Mouse (Mus musculus): ENCODE data around the gene Aars.
"Not testable (repeated sequence)": the region's sequence is repeated elsewhere in the genome, so short reads cannot be mapped to it uniquely, and the experiment has no call there.

Gene Aars

GRCm38 (mm10) chr8:111032916-111033315 lies at the start of gene Aars:
Gene Aars, plus strand, starts transcription at chr8:111033144.
- in situ Hi-C loops (cut with MboI): no loop called here

DNA sequence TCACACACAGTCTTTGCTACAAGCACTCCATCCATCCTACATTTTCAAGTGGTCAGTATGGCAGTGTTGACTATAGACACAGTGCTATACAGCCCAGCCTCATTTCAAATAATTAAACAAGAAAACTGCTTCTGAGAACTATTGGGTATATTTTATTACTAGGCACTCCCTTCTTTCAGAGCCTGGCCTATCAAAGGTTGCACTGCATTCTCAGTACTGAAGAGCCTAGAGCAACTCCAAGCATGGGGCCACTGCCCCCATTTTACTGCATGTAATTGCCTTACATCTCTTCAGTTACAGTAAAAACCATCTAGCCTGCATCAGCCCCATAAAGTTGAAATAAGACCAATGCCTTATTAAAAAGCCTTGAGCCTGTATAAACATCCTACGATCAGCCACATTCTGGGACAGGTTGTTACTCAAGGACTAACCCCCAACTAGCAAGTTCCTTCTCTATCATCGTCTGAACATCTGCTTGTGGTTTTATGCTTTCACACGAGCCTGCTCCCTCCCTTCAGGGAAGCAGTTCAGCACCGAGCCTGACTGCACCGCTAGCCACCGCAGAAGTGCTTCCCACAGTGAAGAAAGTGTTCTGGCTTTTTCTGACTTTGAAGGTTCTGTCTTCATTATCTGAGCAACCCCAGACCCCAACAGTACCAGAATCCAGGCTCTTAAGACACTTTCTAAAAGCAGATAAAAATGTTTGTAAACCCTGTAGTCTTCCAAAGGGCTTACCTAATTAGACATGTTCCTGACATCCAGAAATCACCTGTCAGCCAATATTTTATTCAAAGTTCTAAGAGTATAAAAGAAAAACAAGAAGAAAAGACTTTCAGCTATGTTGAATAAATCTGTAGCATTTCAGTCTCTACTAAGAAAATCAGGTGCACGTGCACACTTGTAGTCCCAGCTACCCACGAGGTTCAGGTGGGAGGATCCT lies 44.9 kb upstream of the Aars start:
- in situ Hi-C loops (cut with MboI): no loop called here

GRCm38 (mm10) chr8:110990017-110990416 lies 42.9 kb upstream of the Aars start:
- in situ Hi-C loops (cut with MboI): no loop called here

DNA sequence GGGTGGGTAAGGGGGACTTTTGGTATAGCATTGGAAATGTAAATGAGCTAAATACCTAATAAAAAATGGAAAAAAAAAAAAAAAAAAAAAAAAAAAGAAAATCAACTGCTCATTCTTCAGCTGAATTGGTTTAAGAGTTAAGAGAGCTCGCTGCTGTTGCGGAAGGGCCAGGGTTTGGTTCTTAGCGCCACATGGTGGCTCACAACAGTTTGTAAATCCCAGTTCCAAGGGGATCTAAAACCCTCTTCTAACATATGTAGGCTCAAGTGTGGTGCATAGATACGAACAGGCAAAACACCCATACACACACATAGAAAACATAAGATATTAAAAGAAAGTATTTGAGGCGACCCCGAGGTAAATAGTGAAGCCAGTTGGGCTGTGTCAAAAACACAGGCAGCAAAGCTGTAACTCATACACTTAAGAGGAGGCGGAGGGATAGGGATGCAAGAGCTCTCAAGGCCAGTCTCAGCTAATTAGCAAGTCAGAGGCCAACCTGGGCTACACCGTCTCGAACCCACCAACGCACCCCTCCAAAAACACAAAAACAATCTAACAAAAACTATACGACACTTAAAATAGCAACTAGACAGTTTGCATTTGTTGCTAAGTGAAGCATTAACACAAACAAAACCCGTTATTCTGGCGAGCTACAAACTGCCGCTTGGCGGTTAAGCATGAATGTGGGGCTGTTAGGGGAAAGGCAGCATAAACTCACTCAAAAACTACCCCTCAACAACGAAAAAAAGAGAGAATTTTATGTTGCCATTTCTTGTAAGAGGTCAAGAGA lies 36.1 kb upstream of the Aars start:
- in situ Hi-C loops (cut with MboI): no loop called here

- in situ Hi-C loops (cut with MboI): no loop called here
Observed at GRCm38 (mm10) chr8:110997547-110998531, 35.1 kb upstream of the Aars start, which contains the start of gene Ddx19a. Gene Ddx19a, minus strand, starts transcription at chr8:110997800.

DNA sequence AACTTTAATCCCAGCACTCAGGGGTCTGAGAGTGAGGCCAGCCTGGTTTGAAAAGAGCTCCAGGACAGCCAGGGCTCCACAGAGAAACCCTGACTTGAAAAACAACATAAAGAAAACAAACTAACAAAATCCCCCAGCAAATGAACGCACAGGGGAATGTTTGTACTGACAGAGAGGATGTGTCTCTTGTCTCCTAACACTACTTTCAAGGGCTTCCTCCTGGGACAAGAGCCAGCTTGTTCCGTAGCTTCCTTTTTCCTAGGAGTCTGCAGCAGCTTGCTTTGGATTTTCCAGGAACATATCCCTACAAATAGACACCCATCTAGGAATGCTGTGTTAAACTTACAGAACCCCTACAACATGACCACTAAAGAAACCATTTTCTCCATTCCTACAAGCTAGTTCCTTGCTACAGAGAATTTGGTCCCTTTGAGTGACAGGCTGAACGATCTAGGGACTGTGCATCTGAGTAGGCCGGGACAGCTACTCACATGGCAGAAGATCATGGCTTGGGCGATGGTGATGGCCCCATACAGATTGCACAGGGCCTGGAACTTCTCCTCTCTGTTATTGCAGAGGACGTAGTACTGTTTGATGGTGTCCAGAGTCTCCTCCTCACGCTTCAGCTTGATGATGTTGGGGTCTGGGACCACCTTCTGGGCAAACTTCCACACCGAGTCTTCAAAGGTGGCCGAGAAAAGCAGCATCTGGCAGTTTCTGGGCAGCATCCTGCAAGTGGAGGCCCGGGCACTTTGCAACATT lies 22.5 kb upstream of the Aars start:
- in situ Hi-C loops (cut with MboI): not testable (repeated sequence)

- in situ Hi-C loops (cut with MboI): not testable (repeated sequence)
Observed at GRCm38 (mm10) chr8:111026609-111027008, 6.3 kb upstream of the Aars start.

DNA sequence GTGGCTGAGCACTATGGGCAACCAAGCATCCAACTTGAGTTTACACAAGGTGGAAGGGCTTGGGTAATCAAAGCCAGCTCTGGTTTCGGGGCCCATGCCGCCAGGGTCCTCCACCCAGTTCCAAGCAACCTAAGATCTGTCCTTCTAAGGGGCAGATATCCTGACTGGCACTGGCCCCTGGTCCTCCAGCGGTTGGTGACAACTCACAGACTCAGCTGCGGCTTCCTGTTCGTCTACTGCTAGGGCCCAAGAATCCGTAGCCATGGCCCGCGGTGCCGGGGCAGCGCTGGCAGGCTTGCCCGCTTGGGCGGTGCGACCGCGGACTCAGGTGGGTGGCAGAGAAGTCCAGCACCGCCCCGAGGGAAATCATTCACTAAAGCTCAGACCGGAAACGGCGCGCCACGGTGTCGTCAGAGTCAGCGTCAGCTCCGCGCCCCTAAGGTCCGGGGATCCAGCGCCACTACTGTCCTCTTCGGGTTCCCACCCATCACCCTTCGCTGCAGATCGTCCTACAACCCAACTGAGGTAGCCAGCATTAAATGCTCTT lies 5.5 kb upstream of the Aars start:
- in situ Hi-C loops (cut with MboI): no loop called here

DNA sequence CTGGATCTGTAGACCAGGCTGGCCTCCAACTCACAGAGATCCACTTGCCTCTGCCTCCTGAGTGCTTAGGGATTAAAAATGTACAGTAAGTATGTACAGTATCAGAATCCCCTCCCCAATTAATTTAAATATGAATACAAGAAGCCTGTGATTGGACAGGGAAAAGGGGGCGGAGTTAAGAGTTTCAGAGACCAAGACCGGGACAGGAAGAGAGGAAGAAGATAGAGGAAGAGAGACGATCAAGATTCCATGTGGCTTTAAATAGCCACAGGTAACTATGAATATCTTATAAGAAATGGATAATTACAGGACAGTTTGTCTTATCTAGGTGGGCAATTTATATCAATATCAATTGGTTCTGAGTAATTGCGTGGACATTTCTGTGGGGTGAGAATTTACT lies 3.4 kb upstream of the Aars start:
- in situ Hi-C loops (cut with MboI): no loop called here

DNA sequence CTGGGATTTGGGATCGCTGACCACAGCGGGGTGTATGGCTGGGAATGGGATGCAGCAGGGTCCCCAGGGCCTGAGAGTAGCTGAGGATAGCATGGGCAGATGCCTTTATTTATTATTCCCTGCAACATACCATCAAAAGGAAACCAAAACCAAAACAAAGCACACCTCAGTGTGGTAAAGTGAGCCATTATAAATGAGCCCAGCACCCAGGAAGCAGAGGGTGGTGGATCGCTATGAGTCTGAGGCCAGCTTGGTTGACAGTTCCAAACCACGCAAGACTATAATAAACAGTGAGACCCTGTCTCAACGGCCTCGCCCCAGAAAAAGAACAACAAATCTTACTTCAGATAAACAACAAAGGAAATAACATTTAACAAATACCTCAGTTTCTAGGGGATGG lies 2.9 kb upstream of the Aars start:
- in situ Hi-C loops (cut with MboI): no loop called here

- in situ Hi-C loops (cut with MboI): no loop called here
Observed at GRCm38 (mm10) chr8:111031572-111031971, 1.4 kb upstream of the Aars start, which contains the start of gene Ddx19b. Gene Ddx19b, minus strand, starts transcription at chr8:111031751.

- in situ Hi-C loops (cut with MboI): no loop called here
Observed at GRCm38 (mm10) chr8:111033482-111034215, 705 bp downstream of the Aars start.

DNA sequence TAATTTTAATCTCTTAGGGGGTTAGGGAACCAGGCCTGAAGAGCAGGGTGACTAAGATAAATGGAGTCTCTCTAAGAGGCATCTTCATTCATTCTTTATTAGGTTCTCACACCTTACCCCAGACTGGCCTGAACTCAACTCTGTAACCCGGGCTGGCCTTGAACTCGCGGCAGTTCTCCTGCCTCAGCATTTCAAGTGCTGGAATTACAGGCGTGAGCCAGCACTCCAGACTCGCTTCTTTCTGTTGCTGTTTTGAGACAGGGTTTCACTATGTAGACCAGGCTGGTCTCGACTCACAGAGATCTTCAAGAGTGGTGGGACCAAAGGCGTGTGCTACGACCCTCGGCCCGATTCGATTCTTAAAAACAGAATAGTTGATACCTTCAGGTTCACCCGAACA lies 1.3 kb downstream of the Aars start:
- in situ Hi-C loops (cut with MboI): no loop called here

DNA sequence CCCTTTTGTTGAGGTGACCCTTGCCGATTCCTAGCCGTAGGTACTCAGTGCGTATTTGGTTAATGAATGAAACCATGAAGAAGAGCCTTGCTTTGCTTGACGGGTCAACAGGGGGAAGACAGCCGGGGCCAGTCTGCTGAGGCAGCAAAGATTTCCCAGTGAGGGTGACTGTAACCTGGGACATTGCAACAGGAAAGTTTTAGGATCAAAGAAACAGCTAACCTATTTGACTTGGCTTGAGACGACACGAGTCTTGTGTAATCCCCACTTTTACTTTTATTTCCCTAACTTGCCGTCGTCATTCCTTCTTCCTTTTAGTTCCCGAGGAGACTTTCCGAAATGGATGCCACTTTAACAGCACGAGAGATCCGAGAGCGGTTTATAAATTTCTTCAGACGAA lies 3.6 kb downstream of the Aars start:
- in situ Hi-C loops (cut with MboI): no loop called here

- in situ Hi-C loops (cut with MboI): no loop called here
Observed at GRCm38 (mm10) chr8:111042546-111042945, 9.6 kb downstream of the Aars start.

DNA sequence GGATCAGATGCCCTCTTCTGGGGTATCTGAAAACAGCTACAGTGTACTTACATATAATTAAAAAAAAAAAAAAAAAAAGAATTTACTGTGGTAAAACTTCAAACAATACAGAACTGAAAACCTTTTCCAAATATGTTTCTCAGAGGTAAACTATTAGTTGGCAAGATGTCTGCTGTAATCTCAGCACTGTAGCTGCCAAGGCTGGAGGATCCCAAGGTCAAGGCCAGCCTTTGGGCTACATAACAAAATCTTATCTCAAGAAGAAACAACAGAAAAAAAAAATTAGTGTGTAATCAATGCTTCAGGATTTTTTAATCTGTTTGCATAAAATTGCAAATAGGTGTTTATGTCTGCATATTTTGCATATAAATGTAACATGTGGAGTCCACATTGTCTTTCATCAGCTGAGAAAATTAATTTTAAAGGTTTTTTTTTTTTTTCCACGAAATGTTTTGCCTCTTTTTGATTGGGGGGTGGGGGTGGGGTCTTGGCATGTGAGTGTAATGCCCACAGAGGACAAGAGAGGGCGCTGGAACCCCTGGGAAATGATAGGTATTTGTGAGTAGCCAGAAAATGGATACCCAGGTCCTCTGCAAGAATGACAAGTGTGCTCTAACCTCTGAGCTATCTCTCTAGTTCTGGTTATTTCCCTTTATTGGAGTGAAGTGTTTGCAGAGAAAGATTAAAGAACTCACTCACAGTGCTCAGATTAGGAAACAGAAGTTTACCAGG lies 11.2 kb downstream of the Aars start:
- in situ Hi-C loops (cut with MboI): no loop called here

DNA sequence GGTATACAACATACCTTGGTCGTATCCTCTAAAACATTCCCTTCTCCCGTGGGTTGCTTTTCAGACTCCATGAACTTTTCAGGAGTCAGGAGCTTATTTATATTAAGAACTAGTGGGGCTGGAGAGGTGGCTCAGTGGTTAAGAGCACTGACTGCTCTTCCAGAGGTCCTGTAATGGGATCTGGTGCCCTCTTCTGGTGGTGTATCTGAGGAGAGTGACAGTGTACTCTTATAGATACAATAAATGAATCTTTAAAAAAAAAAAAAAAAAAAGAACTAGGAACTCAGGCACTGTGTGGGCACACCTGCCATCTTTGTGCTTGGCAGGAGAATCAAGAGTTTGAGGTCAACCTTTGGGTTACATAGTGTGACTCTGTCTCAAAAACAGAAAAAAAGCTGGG lies 15.8 kb downstream of the Aars start:
- in situ Hi-C loops (cut with MboI): no loop called here

DNA sequence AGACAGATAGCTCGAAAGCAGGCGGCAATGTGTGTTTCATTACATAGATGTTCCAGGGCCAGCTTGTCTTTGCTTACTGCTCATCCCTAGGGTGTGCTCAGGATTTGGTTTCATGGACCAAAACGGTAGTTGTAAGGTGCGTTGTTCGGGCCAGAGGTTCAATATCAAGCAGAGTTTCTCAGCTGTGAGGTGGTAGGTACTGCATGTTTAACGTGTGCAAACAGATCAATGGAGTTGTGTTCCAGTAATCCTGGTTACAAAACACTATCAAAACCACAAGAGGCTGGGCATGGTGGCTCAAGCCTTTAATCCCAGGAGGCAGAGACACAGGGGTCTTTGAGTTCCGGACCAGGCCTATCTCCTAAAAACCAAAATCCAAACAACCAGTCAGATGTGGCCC lies 16.2 kb downstream of the Aars start:
- in situ Hi-C loops (cut with MboI): no loop called here
